In genomic region chr15:77162931-77163330, GRCm38 (mm10) we compare ENCODE assay signal across 15 mouse cellular contexts.
DNase-seq lines count a peak whose midpoint lies in the region; ATAC-seq lines count a peak whose summit lies in the region.
"Had no signal": no experiment of that assay in that cellular context is flagged by ENCODE, and none has a peak within 500 bp of the region (broad histone marks: within the 10 kb centered on the region; RNA-seq: fewer than 3 reads in every experiment).

No protein-coding gene starts in this region.

- intact Hi-C loops in heart, postnatal 36 days (cut with DNase I), result no loop called here
- intact Hi-C loops in gastrocnemius, postnatal 14 days (cut with DNase I; ENCODE audit: low total_unique reads), result no loop called here

- H3K27ac ChIP-seq in heart, embryonic 11.5 days (ENCODE audit: low read depth, low read length), result peak overlapping the region; percentile 59
- peak overlapping the region; percentile 39; the same call in 1 of the 2 replicates for H3K27ac ChIP-seq in lung, embryonic 16.5 days (ENCODE audit: low read length)
- H3K27ac ChIP-seq in stomach, embryonic 16.5 days (ENCODE audit: low read length), result peak overlapping the region; percentile 86
- H3K27ac ChIP-seq: hindbrain, embryonic 15.5 days; liver, embryonic 13.5 days had no signal

- no peak for ATAC-seq in heart, embryonic 11.5 days (replicated peaks; ENCODE audit: insufficient number of reproducible peaks, low FRiP score, low TSS enrichment)
- ATAC-seq in lung, embryonic 16.5 days (ENCODE audit: low read depth), result no peak
- no peak for ATAC-seq in stomach, embryonic 16.5 days (ENCODE audit: insufficient read depth, low FRiP score)

- no peak overlapping the region for H3K4me3 ChIP-seq in heart, embryonic 11.5 days (ENCODE audit: low read depth, low read length)
- no peak overlapping the region for H3K4me3 ChIP-seq in lung, embryonic 16.5 days (ENCODE audit: low read length)
- H3K4me3 ChIP-seq in stomach, embryonic 16.5 days (replicated peaks; ENCODE audit: low read length), result no peak overlapping the region
- H3K4me3 ChIP-seq: hindbrain, embryonic 15.5 days; liver, embryonic 13.5 days had no signal

- peaks cover 30% of the 10 kb centered on the region for H3K4me1 ChIP-seq in heart, embryonic 11.5 days (ENCODE audit: control insufficient read depth, insufficient read depth, low read length)
- peaks cover 30% of the 10 kb centered on the region for H3K4me1 ChIP-seq in lung, embryonic 16.5 days (replicated peaks; ENCODE audit: control insufficient read depth, insufficient read depth, low read length)
- peaks cover 54% of the 10 kb centered on the region for H3K4me1 ChIP-seq in stomach, embryonic 16.5 days (ENCODE audit: control insufficient read depth, insufficient read depth, low read length)

- no peaks in the 10 kb centered on the region for H3K9me3 ChIP-seq in heart, embryonic 11.5 days (replicated peaks; ENCODE audit: control insufficient read depth, low read length)
- no peaks in the 10 kb centered on the region for H3K9me3 ChIP-seq in lung, embryonic 16.5 days (ENCODE audit: control insufficient read depth, low read length)
- no peaks in the 10 kb centered on the region for H3K9me3 ChIP-seq in stomach, embryonic 16.5 days (replicated peaks; ENCODE audit: control insufficient read depth, low read length)
- H3K9me3 ChIP-seq: hindbrain, embryonic 15.5 days; liver, embryonic 13.5 days had no signal

- H3K9ac ChIP-seq in heart, embryonic 11.5 days (ENCODE audit: low read depth, low read length), result no peak overlapping the region
- H3K9ac ChIP-seq in lung, embryonic 16.5 days (ENCODE audit: low read length), result no peak overlapping the region
- H3K9ac ChIP-seq in stomach, embryonic 16.5 days (ENCODE audit: low read length), result 0 out of 2 replicates have a peak overlapping the region, but pooled peaks have one; percentile 50
- H3K9ac ChIP-seq: hindbrain, embryonic 15.5 days; liver, embryonic 13.5 days had no signal

- no peak for DNase-seq in heart, postnatal 36 days
- no peak for DNase-seq in lung, adult 18-20 months
- DNase-seq in gastrocnemius, postnatal 14 days, result peak; percentile 49
- no peak for DNase-seq in right cerebral cortex, postnatal 4 days
- DNase-seq in embryo, embryonic 10.5 days (ENCODE audit: low spot score), result no peak
- DNase-seq: adrenal gland, postnatal 14 days; B cell, adult 2 months; cerebellum, postnatal 25 days; layer of hippocampus, postnatal 36 days; liver, embryonic 13.5 days; thymus, adult 2 months had no signal

- H3K27me3 ChIP-seq in heart, embryonic 11.5 days (ENCODE audit: control insufficient read depth, insufficient read depth, low read length), result no peaks in the 10 kb centered on the region
- H3K27me3 ChIP-seq in lung, embryonic 16.5 days (ENCODE audit: control insufficient read depth, insufficient read depth, low read depth, low read length), result no peaks in the 10 kb centered on the region
- no peaks in the 10 kb centered on the region for H3K27me3 ChIP-seq in stomach, embryonic 16.5 days (ENCODE audit: control insufficient read depth, insufficient read depth, low read length)
- H3K27me3 ChIP-seq: hindbrain, embryonic 15.5 days; liver, embryonic 13.5 days had no signal

- H3K36me3 ChIP-seq in heart, embryonic 11.5 days (ENCODE audit: control insufficient read depth, insufficient read depth, low read length), result no peaks in the 10 kb centered on the region
- H3K36me3 ChIP-seq in lung, embryonic 16.5 days (ENCODE audit: control insufficient read depth, insufficient read depth, low read length), result no peaks in the 10 kb centered on the region
- no peaks in the 10 kb centered on the region for H3K36me3 ChIP-seq in stomach, embryonic 16.5 days (ENCODE audit: control insufficient read depth, insufficient read depth, low read length)
- H3K36me3 ChIP-seq: hindbrain, embryonic 15.5 days; liver, embryonic 13.5 days had no signal

- H3K4me2 ChIP-seq in heart, embryonic 11.5 days, result no peak overlapping the region
- no peak overlapping the region for H3K4me2 ChIP-seq in lung, embryonic 16.5 days (ENCODE audit: low read depth, low read length)
- peak overlapping the region; percentile 24; the same call in 1 of the 2 replicates for H3K4me2 ChIP-seq in stomach, embryonic 16.5 days (ENCODE audit: low read depth, low read length)
- H3K4me2 ChIP-seq: hindbrain, embryonic 15.5 days; liver, embryonic 13.5 days had no signal

- WGBS in heart, embryonic 11.5 days (ENCODE audit: insufficient replicate concordance), result 63% methylated on average over 6 of the region's 6 CpGs
- 60% methylated on average over 6 of the region's 6 CpGs for whole genome bisulfite sequencing in lung, embryonic 16.5 days
- 45% methylated on average over 6 of the region's 6 CpGs for WGBS in stomach, embryonic 16.5 days
